Mouse (Mus musculus): ENCODE results near the gene Manf.

Gene Manf

GRCm38 (mm10) chr9:106885901-106886731 is 5.7 kb downstream of the Manf start:
- in situ Hi-C loops (cut with MboI, MseI): loop anchor here (10.0 kb wide), 2 partner anchors 201 to 639 kb away; partner anchors contain the start of gene Tex264

GRCm38 (mm10) chr9:106884996-106885900 is 6.5 kb downstream of the Manf start:
- in situ Hi-C loops (cut with MboI, MseI): loop anchor here (10.0 kb wide), 2 partner anchors 200 to 640 kb away; partner anchors contain the start of gene Tex264

GRCm38 (mm10) chr9:106884306-106884705 is 7.5 kb downstream of the Manf start:
- in situ Hi-C loops (cut with MboI, MseI): loop anchor here (10.0 kb wide), 2 partner anchors 200 to 640 kb away; partner anchors contain the start of gene Tex264

GRCm38 (mm10) chr9:106883085-106883484 is 8.7 kb downstream of the Manf start:
- in situ Hi-C loops (cut with MboI, MseI): loop anchor here (10.0 kb wide), 2 partner anchors 198 to 642 kb away; partner anchors contain the start of gene Tex264

GRCm38 (mm10) chr9:106882176-106882575 is 9.6 kb downstream of the Manf start:
- in situ Hi-C loops (cut with MboI, MseI): loop anchor here (10.0 kb wide), 2 partner anchors 197 to 643 kb away; partner anchors contain the start of gene Tex264

GRCm38 (mm10) chr9:106881071-106881755 is 10.6 kb downstream of the Manf start:
- in situ Hi-C loops (cut with MboI, MseI): loop anchor here (10.0 kb wide), 2 partner anchors 196 to 644 kb away; partner anchors contain the start of gene Tex264

GRCm38 (mm10) chr9:106879471-106879870 is 12.3 kb downstream of the Manf start:
- in situ Hi-C loops (cut with MboI, MseI): no loop called here

GRCm38 (mm10) chr9:106876666-106877065 is 15.1 kb downstream of the Manf start:
- in situ Hi-C loops (cut with MboI, MseI): no loop called here

GRCm38 (mm10) chr9:106874216-106874615 is 17.6 kb downstream of the Manf start:
- in situ Hi-C loops (cut with MboI, MseI): loop anchor here (5.0 kb wide), 1 partner anchor 37 kb away; no protein-coding TSS in a partner anchor

- in situ Hi-C loops (cut with MboI, MseI): no loop called here
Measured at GRCm38 (mm10) chr9:106858036-106858435, 33.7 kb downstream of the Manf start.

- in situ Hi-C loops (cut with MboI, MseI): no loop called here
Measured at GRCm38 (mm10) chr9:106856664-106857063, 35.1 kb downstream of the Manf start.

- in situ Hi-C loops (cut with MboI, MseI): loop anchor here (10.0 to 25.0 kb wide), 2 partner anchors 920 to 1692 kb away; partner anchors contain the start of gene Rbm5
Measured at GRCm38 (mm10) chr9:106842800-106843199, 49.0 kb downstream of the Manf start.

- in situ Hi-C loops (cut with MboI, MseI): loop anchor here (10.0 to 25.0 kb wide), 2 partner anchors 922 to 1694 kb away; partner anchors contain the start of gene Rbm5
Measured at GRCm38 (mm10) chr9:106840569-106840968, 51.2 kb downstream of the Manf start.

GRCm38 (mm10) chr9:106822381-106823104 is 69.2 kb downstream of the Manf start:
- in situ Hi-C loops (cut with MboI, MseI): no loop called here

- in situ Hi-C loops (cut with MboI, MseI): no loop called here
Measured at GRCm38 (mm10) chr9:106821618-106822380, 70.0 kb downstream of the Manf start, which contains the start of gene Dcaf1. Dcaf1 (plus strand) TSS chr9:106821874.

GRCm38 (mm10) chr9:106821050-106821617 is 70.6 kb downstream of the Manf start:
- in situ Hi-C loops (cut with MboI, MseI): no loop called here

- in situ Hi-C loops (cut with MboI, MseI): loop anchor here (5.0 kb wide), 1 partner anchor 132 kb away; the partner anchor contains the start of gene Tex264
Measured at GRCm38 (mm10) chr9:106819201-106819600, 72.6 kb downstream of the Manf start.

- in situ Hi-C loops (cut with MboI, MseI): loop anchor here (5.0 kb wide), 1 partner anchor 131 kb away; the partner anchor contains the start of gene Tex264
Measured at GRCm38 (mm10) chr9:106818191-106818590, 73.6 kb downstream of the Manf start.

GRCm38 (mm10) chr9:106806503-106806902 is 85.3 kb downstream of the Manf start:
- in situ Hi-C loops (cut with MboI, MseI): no loop called here
